In genomic region chr5:140230818-140231217, GRCm38 (mm10) we compare ENCODE assay signal across 29 mouse cellular contexts.
"Had no signal": no experiment of that assay in that cellular context is flagged by ENCODE, and none has a peak within 500 bp of the region (broad histone marks: within the 10 kb centered on the region; RNA-seq: fewer than 3 reads in every experiment).

No protein-coding gene starts in this region.

- H3K27me3 ChIP-seq: limb, embryonic 12.5 days; limb, embryonic 13.5 days; limb, embryonic 15.5 days; liver, embryonic 12.5 days; liver, embryonic 13.5 days; liver, embryonic 15.5 days; lung, embryonic 15.5 days; megakaryocyte, embryonic 14.5 days; midbrain, embryonic 12.5 days; midbrain, embryonic 13.5 days; midbrain, embryonic 15.5 days had no signal

- DNase-seq: left cerebral cortex, postnatal 4 days; liver; liver, embryonic 13.5 days; liver, postnatal 0 days; lung, adult 18-20 months; lung, adult 2 months; lung, embryonic 14.5 days; lung, postnatal 10 days; lung, postnatal 14 days; lung, postnatal 36 days; lung, postnatal 4 days; midbrain, embryonic 14.5 days had no signal

- H3K27ac ChIP-seq: limb, embryonic 10.5 days; limb, embryonic 12.5 days; limb, embryonic 13.5 days; limb, embryonic 15.5 days; liver, embryonic 12.5 days; liver, embryonic 13.5 days; liver, embryonic 14.5 days; liver, embryonic 15.5 days; lung, embryonic 15.5 days; macrophage; midbrain, embryonic 10.5 days; midbrain, embryonic 12.5 days; midbrain, embryonic 13.5 days; midbrain, embryonic 15.5 days had no signal

- H3K36me3 ChIP-seq: limb, embryonic 15.5 days; liver, embryonic 15.5 days; lung, embryonic 15.5 days; midbrain, embryonic 12.5 days; midbrain, embryonic 13.5 days; midbrain, embryonic 15.5 days had no signal

- H3K4me3 ChIP-seq: limb, embryonic 10.5 days; limb, embryonic 12.5 days; limb, embryonic 13.5 days; limb, embryonic 15.5 days; liver, embryonic 12.5 days; liver, embryonic 13.5 days; liver, embryonic 15.5 days; lung, embryonic 15.5 days; megakaryocyte, embryonic 14.5 days; midbrain, embryonic 10.5 days; midbrain, embryonic 12.5 days; midbrain, embryonic 13.5 days; midbrain, embryonic 15.5 days; myocyte had no signal

- H3K9ac ChIP-seq: limb, embryonic 12.5 days; limb, embryonic 13.5 days; limb, embryonic 15.5 days; liver, embryonic 12.5 days; liver, embryonic 13.5 days; liver, embryonic 14.5 days; liver, embryonic 15.5 days; liver, postnatal 0 days; lung, embryonic 14.5 days; lung, embryonic 15.5 days; midbrain, embryonic 12.5 days; midbrain, embryonic 13.5 days; midbrain, embryonic 15.5 days had no signal

- ATAC-seq: liver, embryonic 12.5 days; liver, postnatal 0 days; lung, postnatal 0 days; midbrain, embryonic 13.5 days; midbrain, embryonic 15.5 days; midbrain, embryonic 16.5 days had no signal

- H3K4me1 ChIP-seq: limb, embryonic 13.5 days; limb, embryonic 15.5 days; liver, embryonic 12.5 days; liver, embryonic 15.5 days; lung, embryonic 15.5 days; midbrain, embryonic 15.5 days had no signal
